Mouse (Mus musculus) small intestine, adult 2 months (tissue): ENCODE measurements around the gene Il1rapl2.

Experiments used
- CTCF ChIP-seq: fragments of 200-500 bp; IDR thresholded peaks from 2 replicates; pipeline ENCODE4 v1.5.1; 2012; ENCODE audit warnings: low read depth, mild to moderate bottlenecking, control low read depth, inconsistent platforms, low read length, moderate library complexity, mixed read lengths; ENCODE audit not compliant: insufficient replicate concordance, insufficient read length; ENCODE audit errors: extremely low read depth
- POLR2A ChIP-seq: fragments of 200-500 bp; IDR thresholded peaks from 2 replicates; pipeline ENCODE4 v1.6.1; 2012; ENCODE audit warnings: low read depth, mild to moderate bottlenecking, control low read depth, inconsistent platforms, low read length, moderate library complexity

DNA sequence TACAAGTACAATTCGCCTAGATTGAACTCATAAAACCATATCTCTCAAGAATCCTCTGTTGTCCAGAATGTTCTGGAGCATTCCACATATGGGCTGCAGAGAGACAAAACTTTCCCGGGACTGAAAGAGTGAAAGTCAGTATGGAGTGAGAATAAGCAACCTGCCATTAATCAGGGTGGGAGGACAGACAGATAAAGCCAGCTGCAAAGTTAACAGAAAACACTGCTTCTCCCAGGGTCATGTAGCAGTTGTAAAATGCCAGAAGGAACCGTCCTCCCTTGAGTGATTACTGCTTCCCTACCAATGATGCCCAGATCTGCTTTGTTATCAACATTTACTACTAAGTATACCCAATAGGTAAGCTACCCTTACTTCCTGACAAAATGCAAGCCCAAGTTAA lies 1230.5 kb downstream of the Il1rapl2 start:
- TF ChIP-seq POLR2A (no peak), CTCF (no peak)
